Mouse (Mus musculus) embryonic facial prominence, embryonic 10.5 days (tissue): ENCODE results near the gene Trub1. TPM values are rescaled to one million over a fixed set of nuclear protein-coding genes. Genes with fewer than 3 reads are reported as not detected.

Experiments
- DNase-seq: peaks from one replicate; pipeline ENCODE4 v3.0.0-alpha.2; 2017; ENCODE audit warnings: low spot score
- H3K27ac ChIP-seq: fragments of 300-500 bp; sonication (generic); replicated peaks from 2 replicates; pipeline ENCODE4 v1.5.1; 2016; ENCODE audit warnings: mild to moderate bottlenecking
- H3K27me3 ChIP-seq: fragments of 300-500 bp; sonication (generic); replicated peaks from 2 replicates; pipeline ENCODE4 v1.6.1; 2016; ENCODE audit warnings: low read depth, mild to moderate bottlenecking; ENCODE audit not compliant: poor library complexity, severe bottlenecking
- H3K36me3 ChIP-seq: fragments of 300-500 bp; sonication (generic); replicated peaks from 2 replicates; pipeline ENCODE4 v1.6.1; 2016; ENCODE audit warnings: mild to moderate bottlenecking, moderate library complexity
- H3K4me1 ChIP-seq: fragments of 300-500 bp; sonication (generic); 2 replicates; pipeline ENCODE4 v1.6.1; 2016
- H3K4me3 ChIP-seq: fragments of 300-500 bp; sonication (generic); 2 replicates; pipeline ENCODE4 v1.5.1; 2016; ENCODE audit warnings: mild to moderate bottlenecking, moderate library complexity
- H3K9me3 ChIP-seq: fragments of 300-500 bp; sonication (generic); 2 replicates; pipeline ENCODE4 v1.6.1; 2016; ENCODE audit warnings: mild to moderate bottlenecking
- WGBS: fragments of 180-500 bp; shearing (Covaris S2); methylation state at CpG from one replicate; pipeline ENCODE4 v1.1.7; 2016; 5-methylcytosine and 5-hydroxymethylcytosine counted together
- polyA plus RNA-seq: library from polyadenylated mRNA; unstranded; fragments of >200 nt; fragmentation: Nextera tagmentation; extraction: Ambion mirVana; gene quantifications from 2 replicates; pipeline ENCODE4 v1.2.1, GENCODE M21; 2016

The Trub1 gene
- polyA plus RNA-seq, 1 experiment from 2014 or later, result 25.6 TPM

DNA sequence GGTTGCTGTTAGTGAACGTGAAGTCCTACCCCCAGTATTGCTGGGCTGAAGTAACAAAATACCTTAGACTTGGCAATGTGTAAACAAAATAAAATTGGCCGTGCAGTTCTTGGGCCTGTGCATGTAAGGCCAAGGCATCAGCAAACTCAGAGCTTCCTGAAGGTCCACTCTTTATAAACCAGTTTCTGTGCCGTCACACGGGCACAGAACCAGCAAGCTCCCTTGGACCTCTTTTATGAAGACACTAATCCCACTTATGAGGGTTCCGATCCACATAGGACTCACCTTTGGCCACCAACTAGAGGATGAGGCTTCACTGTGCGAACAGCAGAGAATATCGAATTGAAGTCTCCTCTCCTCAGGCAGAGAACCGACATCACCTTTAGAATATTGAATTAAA is 25.9 kb upstream of the Trub1 start:
- Histone ChIP-seq H3K9me3 (no peaks in the 10 kb centered on the region), H3K27me3 (0 out of 2 replicates have a peak, but pooled peaks cover 4% of the 10 kb centered on the region), H3K4me1 (peaks cover 16% of the 10 kb centered on the region), H3K27ac (no peak overlapping the region), H3K36me3 (no peaks in the 10 kb centered on the region), H3K4me3 (no peak overlapping the region)
- WGBS, result 90% methylated on average over 8 of the region's 8 CpGs
- DNase-seq, result no peak

DNA sequence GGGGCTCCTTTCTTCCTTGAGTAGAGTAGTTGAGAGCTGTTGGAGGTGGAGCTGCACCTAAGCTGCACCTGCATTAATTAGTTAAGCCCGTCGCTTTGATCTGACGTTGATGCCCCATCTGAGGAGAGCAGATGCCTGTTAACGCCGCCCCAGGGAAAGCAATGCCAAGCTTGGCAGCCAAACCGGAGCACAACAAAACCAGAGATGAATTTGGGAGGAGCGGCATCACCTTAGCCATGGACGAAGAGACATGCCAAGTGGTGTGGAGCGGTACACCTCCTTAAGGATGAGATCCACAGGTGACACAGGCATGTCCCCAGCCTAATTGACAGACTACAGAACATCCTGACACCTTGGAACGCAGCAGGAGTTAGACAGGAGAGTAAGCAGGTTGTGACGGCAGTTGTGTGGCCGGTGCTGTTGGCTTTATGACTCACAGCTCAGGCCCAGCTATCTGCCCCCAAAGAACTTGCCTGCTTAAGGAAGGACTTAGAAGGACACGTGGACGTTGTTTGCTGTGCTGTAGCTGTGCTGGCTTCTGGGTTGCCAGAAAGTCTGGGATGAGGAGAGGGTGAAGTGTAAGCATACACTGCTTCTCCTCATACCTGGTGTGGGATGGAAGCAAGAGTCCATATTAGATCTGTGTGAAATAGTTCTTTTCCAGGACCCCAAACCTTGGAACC is 24.8 kb upstream of the Trub1 start:
- no peak for DNase-seq
- Histone ChIP-seq H3K36me3 (no peaks in the 10 kb centered on the region), H3K4me3 (no peak overlapping the region), H3K9me3 (no peaks in the 10 kb centered on the region), H3K4me1 (peaks cover 13% of the 10 kb centered on the region), H3K27me3 (no peaks in the 10 kb centered on the region), H3K27ac (no peak overlapping the region)
- WGBS, result 83% methylated on average over 14 of the region's 14 CpGs

DNA sequence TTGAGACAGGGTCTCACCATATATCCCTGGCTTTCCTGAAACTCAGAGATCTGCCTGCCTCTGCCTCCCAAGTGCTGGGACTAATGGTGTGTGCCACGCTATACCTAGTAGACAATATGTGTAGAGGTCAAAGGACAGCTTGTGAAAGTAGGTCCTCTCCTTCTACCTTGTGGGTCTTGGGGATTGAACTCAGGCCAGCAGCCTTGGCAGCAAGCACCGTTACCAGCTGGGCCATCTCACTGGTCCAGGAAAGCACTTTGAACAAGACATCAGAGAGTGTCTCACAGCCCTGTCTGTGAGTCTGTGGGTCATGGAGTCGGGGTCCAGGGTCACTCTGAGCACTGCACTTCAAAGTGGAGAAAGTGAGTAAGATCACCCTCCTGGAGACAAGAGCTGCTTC is 24.1 kb upstream of the Trub1 start:
- WGBS, result 87% methylated on average over 3 of the region's 3 CpGs
- Histone ChIP-seq H3K36me3 (no peaks in the 10 kb centered on the region), H3K9me3 (no peaks in the 10 kb centered on the region), H3K27ac (no peak overlapping the region), H3K27me3 (no peaks in the 10 kb centered on the region), H3K4me3 (no peak overlapping the region), H3K4me1 (peaks cover 8% of the 10 kb centered on the region)
- DNase-seq, result no peak

DNA sequence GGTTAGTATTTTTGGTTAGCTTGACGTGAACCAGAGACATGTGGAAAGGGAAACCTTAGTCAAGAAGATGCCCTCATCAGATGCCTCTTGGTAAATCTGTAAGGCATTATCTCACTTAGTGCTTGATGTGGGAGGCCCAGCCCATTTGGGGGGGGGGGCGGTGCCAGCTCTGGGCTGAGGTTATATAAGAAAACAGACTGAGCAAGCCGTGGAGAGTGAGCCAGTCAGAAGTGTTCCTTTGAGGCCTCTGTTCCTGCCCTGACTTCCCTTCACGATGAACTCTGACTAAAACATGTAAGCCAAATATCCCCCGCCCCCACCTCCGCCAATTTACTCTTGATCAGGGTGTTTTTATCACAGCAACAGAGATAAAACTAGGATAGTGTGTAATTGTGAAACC is 22.8 kb upstream of the Trub1 start:
- 76% methylated on average over 6 of the region's 6 CpGs for WGBS

DNA sequence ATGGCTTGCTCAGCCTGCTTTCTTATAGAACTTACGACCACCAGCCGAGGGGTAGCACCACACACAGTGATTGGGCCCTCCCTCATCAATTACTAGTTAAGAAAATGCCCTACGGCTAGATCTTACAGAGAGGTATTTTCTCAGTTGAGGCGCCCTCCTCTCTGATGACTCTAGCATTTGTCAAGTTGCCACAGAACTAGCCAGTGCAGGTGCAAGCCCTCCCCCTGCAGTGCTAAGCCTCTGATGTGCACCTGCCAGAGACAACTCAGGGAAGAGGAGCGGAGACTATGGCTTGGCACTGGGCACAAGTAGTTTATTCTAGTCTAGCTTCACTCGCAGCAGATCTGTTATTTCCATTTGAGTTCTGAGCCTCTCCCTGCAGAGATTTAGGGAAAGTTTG is 21.2 kb upstream of the Trub1 start:
- no peak for DNase-seq
- peaks cover 5% of the 10 kb centered on the region for H3K4me1 ChIP-seq
- whole genome bisulfite sequencing, result 50% methylated on average over 6 of the region's 6 CpGs

More for the DNA sequence above, 22.8 kb upstream of the Trub1 start:
- H3K27me3 ChIP-seq, result no peaks in the 10 kb centered on the region
- no peak overlapping the region for H3K4me3 ChIP-seq
- no peaks in the 10 kb centered on the region for H3K9me3 ChIP-seq
- no peak for DNase-seq
- no peaks in the 10 kb centered on the region for H3K36me3 ChIP-seq
- H3K27ac ChIP-seq, result no peak overlapping the region
- peaks cover 5% of the 10 kb centered on the region for H3K4me1 ChIP-seq

DNA sequence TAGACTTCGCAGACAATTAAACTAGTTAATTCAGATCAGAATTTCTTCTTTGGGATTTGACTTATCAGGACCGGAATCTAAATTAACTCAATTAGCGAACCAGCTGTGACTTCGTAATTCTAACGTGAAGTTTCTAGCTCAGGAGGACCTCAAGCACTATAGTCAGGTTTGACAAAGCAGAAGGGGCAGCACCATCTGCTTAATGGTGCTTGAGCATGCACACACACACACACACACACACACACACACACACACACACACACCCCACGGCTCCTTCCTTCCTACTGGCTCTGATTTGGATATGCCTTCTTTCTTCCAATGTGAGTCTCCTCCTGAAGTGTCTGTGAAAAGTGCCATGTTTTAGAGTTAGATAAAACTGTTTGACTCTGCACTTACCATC is 18.7 kb upstream of the Trub1 start:
- no peaks in the 10 kb centered on the region for H3K9me3 ChIP-seq
- 73% methylated on average over 6 of the region's 6 CpGs for WGBS
- no peak overlapping the region for H3K4me3 ChIP-seq

More for the DNA sequence above, 21.2 kb upstream of the Trub1 start:
- H3K9me3 ChIP-seq, result no peaks in the 10 kb centered on the region
- H3K27ac ChIP-seq, result no peak overlapping the region
- H3K4me3 ChIP-seq, result no peak overlapping the region
- H3K36me3 ChIP-seq, result no peaks in the 10 kb centered on the region
- no peaks in the 10 kb centered on the region for H3K27me3 ChIP-seq

DNA sequence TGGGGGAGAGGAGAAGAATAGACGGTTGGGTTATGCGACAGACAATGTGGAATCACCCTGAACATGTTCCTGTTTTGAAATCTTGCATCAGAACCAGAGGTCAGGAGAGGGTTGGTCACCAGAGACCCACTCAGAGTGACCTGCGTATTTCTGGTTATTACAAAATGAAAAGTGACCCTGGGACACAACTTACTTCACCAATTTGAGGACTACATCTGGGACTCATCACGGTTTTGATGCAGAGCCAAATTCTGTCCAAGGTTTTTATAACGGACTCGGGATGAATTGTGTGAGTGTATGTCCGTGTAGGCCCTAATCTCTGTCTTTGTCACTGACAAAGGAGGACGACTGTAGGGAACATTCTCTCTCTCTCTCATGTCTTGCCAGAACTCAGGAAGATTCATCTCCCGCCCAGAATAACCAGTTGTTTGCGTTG is 16.1 kb upstream of the Trub1 start:
- DNase-seq, result no peak
- no peaks in the 10 kb centered on the region for H3K9me3 ChIP-seq
- 0 out of 2 replicates have a peak, but pooled peaks cover 2% of the 10 kb centered on the region for H3K4me1 ChIP-seq
- no peak overlapping the region for H3K27ac ChIP-seq
- H3K4me3 ChIP-seq, result no peak overlapping the region
- WGBS, result 84% methylated on average over 10 of the region's 10 CpGs
- H3K27me3 ChIP-seq, result no peaks in the 10 kb centered on the region
- H3K36me3 ChIP-seq, result no peaks in the 10 kb centered on the region

More for the DNA sequence above, 18.7 kb upstream of the Trub1 start:
- DNase-seq, result no peak
- Histone ChIP-seq H3K36me3 (no peaks in the 10 kb centered on the region), H3K4me1 (peaks cover 5% of the 10 kb centered on the region), H3K27me3 (no peaks in the 10 kb centered on the region), H3K27ac (no peak overlapping the region)

DNA sequence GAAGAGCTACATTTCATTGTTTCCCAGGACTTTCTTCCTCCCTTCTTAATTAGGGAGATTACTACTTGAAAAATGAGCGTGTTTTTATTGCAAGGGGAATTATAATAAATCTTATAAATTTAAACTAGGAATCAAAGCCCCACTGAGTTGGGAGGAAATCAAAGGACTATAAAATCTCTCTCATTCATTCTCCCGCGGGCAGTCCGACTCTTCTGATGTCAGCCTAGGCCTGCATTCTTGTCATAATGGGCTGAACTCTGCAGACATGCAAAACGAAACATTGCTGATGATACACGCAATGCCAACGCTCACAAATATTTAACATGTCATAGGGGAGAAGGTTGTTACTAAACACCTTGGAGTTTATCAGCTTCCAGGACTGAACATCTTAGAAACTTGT is 15.7 kb upstream of the Trub1 start:
- WGBS, result 90% methylated on average over 7 of the region's 7 CpGs
- Histone ChIP-seq H3K4me1 (0 out of 2 replicates have a peak, but pooled peaks cover 2% of the 10 kb centered on the region), H3K4me3 (no peak overlapping the region), H3K9me3 (no peaks in the 10 kb centered on the region), H3K27ac (no peak overlapping the region), H3K36me3 (no peaks in the 10 kb centered on the region), H3K27me3 (no peaks in the 10 kb centered on the region)
- DNase-seq, result no peak

DNA sequence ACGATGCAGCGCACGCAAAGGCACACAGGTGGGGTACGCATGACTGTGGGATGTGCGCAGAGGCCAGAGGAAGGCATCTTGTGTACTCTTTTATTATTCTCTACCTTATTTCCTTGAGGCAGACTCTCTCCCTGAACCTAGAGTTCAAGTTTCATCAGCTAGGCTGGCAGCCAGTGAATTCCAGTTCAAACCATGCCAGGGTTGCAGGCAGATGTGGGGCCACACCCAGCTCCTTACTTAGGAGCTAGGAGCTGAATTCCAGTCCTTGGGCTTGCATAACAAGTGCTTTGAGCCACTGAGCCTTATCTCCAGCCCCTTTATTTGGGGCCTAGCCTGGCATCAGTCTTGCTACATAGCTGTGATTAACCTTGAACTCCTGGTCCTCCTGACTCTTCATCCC is 13.4 kb upstream of the Trub1 start:
- Histone ChIP-seq H3K9me3 (no peaks in the 10 kb centered on the region), H3K4me1 (peaks cover 14% of the 10 kb centered on the region; the same call in 1 of the 2 replicates), H3K27ac (no peak overlapping the region), H3K36me3 (no peaks in the 10 kb centered on the region), H3K27me3 (0 out of 2 replicates have a peak, but pooled peaks cover 3% of the 10 kb centered on the region), H3K4me3 (no peak overlapping the region)
- WGBS, result 96% methylated on average over 5 of the region's 5 CpGs
- no peak for DNase-seq

DNA sequence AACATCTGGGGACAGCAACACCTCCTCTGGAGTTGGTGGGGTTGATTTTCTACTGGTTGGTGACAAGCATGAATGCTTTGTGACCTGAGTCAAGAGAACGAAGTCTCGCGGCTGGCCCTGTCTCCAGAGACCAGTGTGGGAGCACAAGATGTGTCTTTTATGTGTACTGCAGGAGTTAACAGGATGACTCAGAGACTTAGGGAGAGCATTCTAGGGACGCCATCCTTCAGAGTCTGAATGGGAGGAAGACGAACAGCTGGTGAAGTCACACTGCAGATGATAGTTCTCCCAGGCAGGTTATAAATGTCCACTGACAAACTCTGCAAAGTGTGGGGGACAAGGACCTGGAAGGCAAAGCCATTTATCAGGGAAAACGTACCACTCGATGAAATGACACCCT is 11.2 kb upstream of the Trub1 start:
- Histone ChIP-seq H3K9me3 (no peaks in the 10 kb centered on the region), H3K27me3 (0 out of 2 replicates have a peak, but pooled peaks cover 3% of the 10 kb centered on the region), H3K36me3 (no peaks in the 10 kb centered on the region), H3K4me1 (peaks cover 14% of the 10 kb centered on the region; the same call in 1 of the 2 replicates), H3K27ac (no peak overlapping the region), H3K4me3 (no peak overlapping the region)
- no peak for DNase-seq
- 66% methylated on average over 7 of the region's 7 CpGs for WGBS

DNA sequence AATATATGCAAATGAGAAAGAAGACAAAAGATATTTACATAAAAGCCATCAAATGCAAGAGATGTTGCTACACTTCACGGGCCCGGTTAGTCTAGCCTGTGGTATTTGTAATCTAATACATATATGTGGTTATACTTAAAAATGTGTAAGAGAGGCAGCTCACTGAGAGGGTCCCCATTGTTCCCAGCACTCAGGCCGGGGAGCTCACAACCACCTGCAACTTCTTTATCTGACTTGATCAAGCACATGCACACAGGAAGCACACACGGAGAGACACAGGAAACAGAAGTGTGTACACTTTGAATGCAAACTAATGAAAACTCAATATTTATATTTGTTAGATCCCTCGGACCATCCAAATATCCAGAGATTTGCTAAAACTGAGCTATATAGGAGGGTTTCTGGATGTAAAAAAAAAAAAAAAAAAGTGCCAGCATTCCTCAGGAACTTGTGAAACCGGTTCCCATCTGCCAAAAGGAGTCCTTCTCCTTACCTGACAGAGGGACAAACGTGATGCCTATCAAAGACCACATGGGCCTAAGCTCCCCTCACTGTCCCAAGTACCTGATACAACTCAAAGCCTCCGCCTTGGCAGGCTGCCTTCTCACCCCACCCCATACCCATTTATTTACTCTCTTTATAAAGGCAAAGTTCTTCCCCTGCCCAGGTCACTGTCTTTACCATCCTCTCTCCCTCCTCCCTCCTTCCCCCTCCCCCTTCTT is 9.6 kb upstream of the Trub1 start:
- Histone ChIP-seq H3K4me1 (peaks cover 14% of the 10 kb centered on the region; the same call in 1 of the 2 replicates), H3K4me3 (no peak overlapping the region), H3K36me3 (no peaks in the 10 kb centered on the region), H3K27me3 (0 out of 2 replicates have a peak, but pooled peaks cover 3% of the 10 kb centered on the region), H3K9me3 (no peaks in the 10 kb centered on the region), H3K27ac (no peak overlapping the region)
- no peak for DNase-seq
- WGBS, result 42% methylated on average over 8 of the region's 8 CpGs

DNA sequence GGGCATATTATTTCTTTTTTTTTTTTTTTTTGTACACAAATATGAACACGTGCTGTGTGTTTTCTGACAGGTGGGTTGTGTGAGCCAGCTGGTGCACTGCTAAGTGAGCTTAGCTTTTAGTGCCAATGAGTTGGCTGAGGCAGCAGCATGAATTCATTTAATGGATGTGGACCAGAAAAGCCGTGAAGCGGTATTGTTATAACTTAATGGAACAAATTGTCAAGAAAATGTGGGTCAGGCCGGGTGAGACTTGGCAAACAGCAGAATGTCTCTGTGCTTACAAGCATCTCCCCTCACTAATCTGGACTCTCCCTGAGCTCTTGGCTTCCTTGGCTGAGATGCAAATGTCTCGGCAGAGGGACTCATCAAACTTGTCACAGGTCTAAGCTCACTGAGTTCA is 7.7 kb upstream of the Trub1 start:
- Histone ChIP-seq H3K4me1 (peaks cover 14% of the 10 kb centered on the region; the same call in 1 of the 2 replicates), H3K36me3 (no peaks in the 10 kb centered on the region), H3K9me3 (no peaks in the 10 kb centered on the region), H3K4me3 (no peak overlapping the region), H3K27ac (no peak overlapping the region), H3K27me3 (0 out of 2 replicates have a peak, but pooled peaks cover 3% of the 10 kb centered on the region)
- DNase-seq, result no peak
- WGBS, result 67% methylated on average over 5 of the region's 5 CpGs

DNA sequence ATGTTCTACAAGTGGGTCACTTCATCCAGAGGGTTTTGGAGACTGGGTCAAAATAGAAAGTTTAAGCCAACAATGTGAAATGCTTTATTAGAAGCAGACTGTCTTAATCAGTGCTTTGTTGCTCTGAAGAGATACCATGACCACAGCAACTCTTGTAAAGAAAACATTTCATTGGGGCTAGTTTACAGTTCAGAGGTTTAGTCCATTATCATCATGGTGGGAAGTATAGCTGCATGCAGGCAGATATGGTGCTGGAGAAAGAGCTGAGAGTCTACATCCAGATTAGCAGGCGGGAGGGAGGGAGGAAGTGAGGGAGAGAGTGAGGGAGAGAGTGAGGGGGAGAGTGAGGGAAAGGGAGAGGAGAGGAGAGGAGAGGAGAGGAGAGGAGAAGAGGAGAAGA is 1.9 kb upstream of the Trub1 start:
- Histone ChIP-seq H3K4me3 (no peak overlapping the region), H3K27me3 (no peaks in the 10 kb centered on the region), H3K36me3 (no peaks in the 10 kb centered on the region), H3K27ac (no peak overlapping the region), H3K4me1 (peaks cover 16% of the 10 kb centered on the region), H3K9me3 (no peaks in the 10 kb centered on the region)
- DNase-seq, result no peak
- WGBS, result 52% methylated on average over 1 of the region's 1 CpGs
